Mouse (Mus musculus): ENCODE data around the gene Crtc2.
A peak's percentile ranks its signal among the peaks of the same experiment; 100 is the strongest.

Gene Crtc2

GRCm38 (mm10) chr3:90253653-90254418 is at the start of gene Crtc2:
TSS of gene Crtc2 (plus strand) at chr3:90254163.
- peak; percentile 94 for DNase-seq (ENCODE audit: low read depth, low spot score)
- Histone ChIP-seq H3K27me3 (ENCODE audit: control insufficient read depth, insufficient read depth, low read length, poor library complexity, severe bottlenecking) (no peaks in the 10 kb centered on the region), H3K36me3 (ENCODE audit: control insufficient read depth, insufficient read depth, low read length, poor library complexity, severe bottlenecking) (peaks cover 2% of the 10 kb centered on the region; the same call in 1 of the 2 replicates)

GRCm38 (mm10) chr3:90204582-90204981 is 49.4 kb upstream of the Crtc2 start:
- no peaks in the 10 kb centered on the region for H3K27me3 ChIP-seq (ENCODE audit: control insufficient read depth, insufficient read depth, low read length, poor library complexity, severe bottlenecking)
- H3K36me3 ChIP-seq (ENCODE audit: control insufficient read depth, insufficient read depth, low read length, poor library complexity, severe bottlenecking), result peaks cover 2% of the 10 kb centered on the region

DNA sequence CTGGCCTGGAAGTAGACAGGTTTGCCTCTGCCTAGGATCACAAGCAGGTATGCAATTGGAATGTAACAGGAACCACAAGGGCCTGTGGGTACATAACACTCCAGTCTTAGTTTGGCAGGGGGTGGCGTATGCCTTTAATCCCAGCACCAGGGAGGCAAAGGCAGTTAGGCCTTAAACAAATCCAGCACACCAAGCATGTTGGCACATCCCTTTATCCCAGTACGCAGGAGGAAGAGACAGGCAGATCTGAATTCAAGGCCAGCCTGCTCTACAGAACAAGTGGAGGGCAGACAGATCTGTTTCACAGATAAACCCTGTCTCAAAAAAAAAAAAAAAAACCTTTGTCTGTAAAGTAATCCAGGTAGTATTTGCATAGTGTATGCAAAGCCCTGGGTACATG is 45.3 kb upstream of the Crtc2 start:
- peaks cover 10% of the 10 kb centered on the region for H3K36me3 ChIP-seq (ENCODE audit: control insufficient read depth, insufficient read depth, low read length, poor library complexity, severe bottlenecking)
- DNase-seq (ENCODE audit: low read depth, low spot score), result no peak
- no peaks in the 10 kb centered on the region for H3K27me3 ChIP-seq (ENCODE audit: control insufficient read depth, insufficient read depth, low read length, poor library complexity, severe bottlenecking)

More at GRCm38 (mm10) chr3:90204582-90204981, 49.4 kb upstream of the Crtc2 start:
- DNase-seq (ENCODE audit: low read depth, low spot score), result peak; percentile 24

GRCm38 (mm10) chr3:90209908-90210566 is 43.9 kb upstream of the Crtc2 start:
- DNase-seq (ENCODE audit: low read depth, low spot score), result no peak
- Histone ChIP-seq H3K36me3 (ENCODE audit: control insufficient read depth, insufficient read depth, low read length, poor library complexity, severe bottlenecking) (peaks cover 10% of the 10 kb centered on the region), H3K27me3 (ENCODE audit: control insufficient read depth, insufficient read depth, low read length, poor library complexity, severe bottlenecking) (no peaks in the 10 kb centered on the region)

DNA sequence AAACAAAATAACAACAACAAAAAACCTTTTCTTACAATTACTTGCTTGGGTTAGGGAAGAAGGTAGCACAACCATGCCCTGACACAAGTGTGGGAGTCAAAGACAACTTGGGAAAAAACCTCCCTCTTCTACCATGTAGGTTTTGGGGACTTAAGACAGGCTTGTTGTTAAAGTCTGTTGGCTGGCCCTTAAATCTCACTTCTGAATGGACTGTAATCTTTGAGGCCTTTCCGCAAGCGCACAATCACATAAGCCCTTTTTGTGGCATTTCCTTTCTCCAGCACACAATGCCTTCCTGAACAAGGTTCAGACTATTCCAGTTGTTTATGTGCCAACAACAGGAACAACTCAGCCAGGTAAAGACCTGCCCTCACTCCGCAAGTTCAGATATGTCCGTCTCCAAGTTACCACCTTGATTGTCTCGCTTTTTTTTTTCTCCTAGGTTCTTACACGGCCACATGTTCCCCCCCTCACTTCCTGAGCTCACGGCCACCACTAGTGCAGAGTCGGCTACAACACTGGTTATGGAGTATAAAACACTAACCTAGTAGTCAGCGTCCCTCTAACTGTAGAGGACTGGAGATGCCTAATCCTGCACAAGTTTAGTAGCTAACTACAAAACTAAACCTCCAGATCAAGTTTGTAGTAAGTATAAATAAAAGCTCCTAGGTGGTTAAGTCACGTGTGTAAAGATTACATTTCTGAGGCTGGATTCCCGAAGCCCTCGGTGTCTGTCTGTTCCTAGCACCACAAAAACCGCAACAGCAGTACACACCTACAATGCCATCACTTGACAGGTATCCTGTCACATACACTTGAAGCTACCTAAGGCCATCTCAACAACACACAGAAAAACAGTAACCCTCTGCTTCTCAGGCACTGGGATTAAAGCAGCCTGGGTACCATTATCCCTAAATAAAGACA is 42.2 kb upstream of the Crtc2 start:
- H3K36me3 ChIP-seq (ENCODE audit: control insufficient read depth, insufficient read depth, low read length, poor library complexity, severe bottlenecking), result peaks cover 10% of the 10 kb centered on the region
- H3K27me3 ChIP-seq (ENCODE audit: control insufficient read depth, insufficient read depth, low read length, poor library complexity, severe bottlenecking), result no peaks in the 10 kb centered on the region
- DNase-seq (ENCODE audit: low read depth, low spot score), result peak; percentile 13

- no peak for DNase-seq (ENCODE audit: low read depth, low spot score)
- no peaks in the 10 kb centered on the region for H3K27me3 ChIP-seq (ENCODE audit: control insufficient read depth, insufficient read depth, low read length, poor library complexity, severe bottlenecking)
- peaks cover 10% of the 10 kb centered on the region for H3K36me3 ChIP-seq (ENCODE audit: control insufficient read depth, insufficient read depth, low read length, poor library complexity, severe bottlenecking)
These were observed 41.2 kb upstream of the Crtc2 start for GRCm38 (mm10) chr3:90212723-90213122.

DNA sequence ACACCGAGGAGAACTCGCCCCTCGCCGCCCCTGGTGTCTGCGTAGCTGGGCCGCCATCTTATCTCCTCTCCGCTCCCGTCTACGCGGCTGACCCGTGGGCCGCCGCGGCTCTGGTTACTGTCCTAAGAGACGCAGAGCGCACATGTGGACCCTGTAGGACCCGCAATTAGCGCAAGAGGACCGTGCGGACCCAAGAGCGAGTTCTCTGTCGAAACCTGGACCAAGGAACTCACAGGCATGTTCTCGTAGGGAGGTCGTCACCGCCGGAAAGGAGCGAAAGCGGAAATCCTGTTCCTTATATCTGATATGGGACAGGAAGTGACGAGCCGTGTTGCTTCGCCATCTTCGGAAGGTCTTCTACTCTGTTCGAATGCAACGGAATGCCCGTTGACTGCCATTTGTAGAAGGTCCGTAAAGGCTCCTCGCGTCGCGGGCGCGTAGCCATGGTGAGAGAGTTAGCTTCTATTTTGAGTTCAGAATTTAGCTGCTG is 40.5 kb upstream of the Crtc2 start, which contains the start of the genes Rps27 and Rab13:
Gene Rps27, minus strand, starts transcription at position 275 of the 490 bp plus-strand sequence.
Gene Rab13, plus strand, starts transcription at position 319 of the 490 bp plus-strand sequence.
- no peaks in the 10 kb centered on the region for H3K27me3 ChIP-seq (ENCODE audit: control insufficient read depth, insufficient read depth, low read length, poor library complexity, severe bottlenecking)
- peak; percentile 97 for DNase-seq (ENCODE audit: low read depth, low spot score)

DNA sequence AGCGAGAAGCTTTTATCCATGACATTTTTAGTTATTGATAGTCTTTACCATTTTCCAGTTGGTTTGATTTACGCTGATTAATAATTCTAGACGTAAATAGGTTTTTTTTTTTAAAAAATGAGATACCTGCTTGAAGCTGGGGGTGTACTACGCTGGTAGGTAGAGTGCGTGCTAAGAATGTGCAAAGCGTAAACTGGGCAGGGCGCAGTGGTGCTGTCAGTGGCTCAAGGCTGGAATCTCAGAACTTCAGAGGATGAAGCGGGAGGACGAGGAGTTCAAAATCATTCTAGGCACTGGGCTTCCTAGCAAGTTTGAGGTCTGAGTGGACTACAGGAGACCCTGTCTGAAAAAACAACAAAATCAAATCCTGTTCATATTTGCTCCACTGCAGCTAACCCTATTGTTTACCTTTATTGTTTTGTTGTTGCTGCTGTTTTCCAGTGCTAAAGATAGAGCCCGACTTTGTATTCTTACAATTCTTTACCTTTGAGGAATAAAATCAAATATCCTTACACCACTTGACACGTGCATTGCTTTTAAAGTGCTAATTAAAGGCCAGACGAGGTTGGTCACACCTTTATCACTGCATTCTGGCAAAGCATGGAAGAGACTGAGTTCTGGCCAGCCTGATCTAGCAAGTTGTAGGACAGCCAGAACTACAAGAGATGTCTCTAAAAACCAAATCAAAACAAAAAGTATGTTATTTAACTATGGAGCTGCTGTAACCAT is 39.8 kb upstream of the Crtc2 start:
- no peaks in the 10 kb centered on the region for H3K27me3 ChIP-seq (ENCODE audit: control insufficient read depth, insufficient read depth, low read length, poor library complexity, severe bottlenecking)
- no peak for DNase-seq (ENCODE audit: low read depth, low spot score)
- peaks cover 10% of the 10 kb centered on the region for H3K36me3 ChIP-seq (ENCODE audit: control insufficient read depth, insufficient read depth, low read length, poor library complexity, severe bottlenecking)

More for the DNA sequence above, 40.5 kb upstream of the Crtc2 start, which contains the start of the genes Rps27 and Rab13:
- peaks cover 10% of the 10 kb centered on the region for H3K36me3 ChIP-seq (ENCODE audit: control insufficient read depth, insufficient read depth, low read length, poor library complexity, severe bottlenecking)

GRCm38 (mm10) chr3:90215825-90216380 is 38.1 kb upstream of the Crtc2 start:
- peak; percentile 66 for DNase-seq (ENCODE audit: low read depth, low spot score)
- peaks cover 4% of the 10 kb centered on the region; the same call in 1 of the 2 replicates for H3K36me3 ChIP-seq (ENCODE audit: control insufficient read depth, insufficient read depth, low read length, poor library complexity, severe bottlenecking)
- H3K27me3 ChIP-seq (ENCODE audit: control insufficient read depth, insufficient read depth, low read length, poor library complexity, severe bottlenecking), result no peaks in the 10 kb centered on the region

DNA sequence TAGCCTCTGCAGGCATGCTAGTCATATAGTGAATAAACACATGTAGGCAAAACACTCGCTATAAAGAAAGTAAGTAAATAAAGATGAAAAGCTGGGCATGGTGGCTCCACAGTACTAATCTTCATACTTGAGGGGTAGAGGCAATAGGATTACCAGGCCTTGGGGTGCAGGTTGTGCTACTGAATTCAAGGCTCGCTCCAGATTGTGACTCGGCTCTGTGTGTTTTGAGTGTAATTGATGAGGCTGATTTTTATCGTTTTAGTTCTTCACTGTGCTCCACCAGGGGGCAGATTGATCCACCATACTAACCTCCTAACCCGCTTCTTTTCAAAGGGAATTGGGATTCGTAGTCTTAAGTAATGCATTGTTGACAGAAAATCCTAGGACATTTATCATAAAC is 33.9 kb upstream of the Crtc2 start:
- DNase-seq (ENCODE audit: low read depth, low spot score), result peak; percentile 78
- H3K27me3 ChIP-seq (ENCODE audit: control insufficient read depth, insufficient read depth, low read length, poor library complexity, severe bottlenecking), result no peaks in the 10 kb centered on the region
- H3K36me3 ChIP-seq (ENCODE audit: control insufficient read depth, insufficient read depth, low read length, poor library complexity, severe bottlenecking), result no peaks in the 10 kb centered on the region

DNA sequence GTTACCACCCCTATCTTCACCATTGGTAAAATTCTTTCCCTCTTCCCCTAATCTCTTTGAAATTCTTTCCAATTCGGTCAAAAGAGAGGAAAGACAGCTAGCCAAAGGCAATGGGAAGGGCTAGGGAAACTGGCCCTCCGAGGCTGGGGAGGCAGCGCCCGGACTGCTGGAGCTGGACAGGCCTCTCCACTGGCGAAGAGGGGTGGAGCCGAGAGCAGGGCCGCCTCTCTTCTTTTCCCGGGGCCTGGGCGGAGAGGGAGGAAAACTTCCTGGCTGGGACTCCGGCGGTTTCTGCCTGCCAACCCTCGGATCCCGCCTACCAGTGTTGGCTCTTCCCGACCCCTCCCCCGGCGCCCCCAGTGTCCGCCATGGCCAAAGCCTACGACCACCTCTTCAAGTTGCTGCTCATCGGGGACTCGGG is 33.4 kb upstream of the Crtc2 start:
- H3K36me3 ChIP-seq (ENCODE audit: control insufficient read depth, insufficient read depth, low read length, poor library complexity, severe bottlenecking), result no peaks in the 10 kb centered on the region
- H3K27me3 ChIP-seq (ENCODE audit: control insufficient read depth, insufficient read depth, low read length, poor library complexity, severe bottlenecking), result no peaks in the 10 kb centered on the region
- DNase-seq (ENCODE audit: low read depth, low spot score), result no peak

GRCm38 (mm10) chr3:90221123-90221522 is 32.8 kb upstream of the Crtc2 start:
- Histone ChIP-seq H3K36me3 (ENCODE audit: control insufficient read depth, insufficient read depth, low read length, poor library complexity, severe bottlenecking) (no peaks in the 10 kb centered on the region), H3K27me3 (ENCODE audit: control insufficient read depth, insufficient read depth, low read length, poor library complexity, severe bottlenecking) (no peaks in the 10 kb centered on the region)
- DNase-seq (ENCODE audit: low read depth, low spot score), result no peak

- DNase-seq (ENCODE audit: low read depth, low spot score), result no peak
- Histone ChIP-seq H3K36me3 (ENCODE audit: control insufficient read depth, insufficient read depth, low read length, poor library complexity, severe bottlenecking) (no peaks in the 10 kb centered on the region), H3K27me3 (ENCODE audit: control insufficient read depth, insufficient read depth, low read length, poor library complexity, severe bottlenecking) (no peaks in the 10 kb centered on the region)
These were observed 31.5 kb upstream of the Crtc2 start for GRCm38 (mm10) chr3:90222455-90222854.

All from splenic B cell, adult 2 months (primary cell).